Mouse (Mus musculus): ENCODE results near the gene Fibcd1. TPM values are rescaled to one million over a fixed set of nuclear protein-coding genes. Genes with fewer than 3 reads are reported as not detected.

Fibcd1 gene
- total RNA-seq (2023) = under 1 TPM; 0.32 to 0.44 TPM

DNA sequence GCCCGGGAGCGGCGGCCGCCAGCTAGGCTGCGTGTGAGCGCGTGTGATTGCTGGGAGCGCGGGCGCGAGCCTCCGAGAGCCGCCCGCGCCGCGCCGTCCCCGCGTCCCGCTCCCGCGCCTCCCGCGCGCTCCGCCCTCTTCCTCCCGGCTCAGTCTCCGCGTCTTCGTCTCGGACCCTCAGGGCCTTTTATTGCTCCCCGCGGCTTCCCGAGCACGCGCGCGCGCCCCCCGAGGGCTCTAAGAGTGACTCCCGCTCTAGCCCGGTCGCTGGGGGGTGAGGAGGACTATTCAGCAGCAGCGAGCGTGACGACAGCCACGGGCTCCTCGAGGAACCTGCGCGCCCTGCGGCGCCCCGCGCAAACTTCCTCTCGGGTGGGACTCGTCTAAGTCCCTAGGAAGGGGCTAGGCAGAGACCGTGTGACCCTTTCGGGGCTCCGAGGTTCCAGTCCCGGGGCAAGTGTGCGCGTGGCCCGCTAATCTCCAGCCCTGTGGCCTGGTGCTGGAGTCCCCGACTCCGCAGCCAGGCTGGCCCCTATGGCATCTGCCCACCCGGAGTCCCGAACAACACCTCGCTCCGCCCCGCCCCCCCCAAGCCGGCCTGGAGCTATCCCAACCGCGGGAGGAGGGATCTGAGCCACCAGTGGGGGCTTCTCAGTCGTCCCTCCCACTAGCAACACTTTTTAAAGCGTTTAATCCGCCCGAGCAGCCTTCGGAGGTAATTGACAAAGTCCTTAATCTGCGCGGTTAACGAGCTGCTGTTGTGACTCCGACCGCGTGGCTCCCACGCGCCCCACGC lies at the start of gene Fibcd1:
Gene Fibcd1, minus strand, starts transcription at position 110 of the 796 bp plus-strand sequence.

DNA sequence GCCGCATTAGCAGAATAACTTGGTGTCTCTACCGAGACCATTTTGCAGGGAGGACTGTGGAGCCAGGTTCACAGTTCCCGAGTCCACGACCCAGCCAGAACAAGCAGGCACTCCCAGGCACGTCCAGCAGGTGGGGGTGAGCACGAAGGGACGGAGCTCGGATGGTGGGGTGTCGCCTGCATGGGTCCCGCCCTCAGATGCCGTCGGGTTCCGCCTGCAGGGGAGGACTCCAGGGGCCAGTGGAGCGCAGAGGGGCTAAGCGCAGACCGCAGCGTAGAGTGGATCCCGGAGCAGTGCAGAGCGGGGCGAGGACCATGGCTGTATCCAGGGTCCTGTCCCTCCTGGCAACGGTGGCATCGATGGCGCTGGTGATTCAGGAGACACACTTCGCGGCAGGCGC lies 41.2 kb upstream of the Fibcd1 start, which contains the start of gene Lamc3:
Gene Lamc3, plus strand, starts transcription at position 262 of the 400 bp plus-strand sequence.

DNA sequence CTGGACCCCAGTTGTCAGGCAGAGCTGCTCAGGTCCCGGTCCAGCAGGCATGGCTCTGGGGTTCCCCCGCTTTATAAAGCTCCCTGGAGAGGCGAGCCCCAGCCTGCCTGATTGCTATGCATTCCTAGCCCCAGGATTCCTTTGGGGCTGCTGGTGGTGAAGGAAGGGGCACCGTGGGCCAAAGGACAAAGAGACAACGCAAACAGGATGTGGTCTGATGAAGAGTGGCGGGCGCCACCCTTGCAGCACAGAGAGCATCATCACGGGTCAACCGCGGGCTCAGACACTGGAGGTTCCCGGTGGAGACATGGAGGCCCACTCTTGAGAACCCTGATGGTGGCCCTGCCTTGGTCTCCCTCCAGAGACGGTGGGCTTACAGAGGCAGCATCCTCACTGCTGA lies 35.4 kb downstream of the Fibcd1 start, which contains the start of gene Qrfp:
Gene Qrfp, minus strand, starts transcription at position 137 of the 400 bp plus-strand sequence.

Other genes starting within 250 kb of the Fibcd1 start
- not detected for gene Prdm12, start 206.0 kb downstream of the Fibcd1 start, total RNA-seq (2023)
- gene Exosc2, start 175.3 kb downstream of the Fibcd1 start, total RNA-seq (2023) = 10 to 100 TPM; 55.5 to 69.7 TPM
- 10 to 100 TPM; 75.6 to 77.1 TPM for gene Abl1, start 157.6 kb downstream of the Fibcd1 start, total RNA-seq (2023)
- 1 to 10 TPM; 1.5 to 1.8 TPM for gene Qrfp, start 35.4 kb downstream of the Fibcd1 start, total RNA-seq (2023)
- under 1 TPM in 1 of 2 experiments, not detected in 1; 0.15 TPM for gene Lamc3, start 41.3 kb upstream of the Fibcd1 start, total RNA-seq (2023)
- gene Aif1l, start 104.1 kb upstream of the Fibcd1 start, total RNA-seq (2023) = not detected
- 100 to 1,000 TPM; 138 TPM for gene Nup214, start 128.4 kb upstream of the Fibcd1 start, total RNA-seq (2023)
- gene Fam78a, start 238.9 kb upstream of the Fibcd1 start, total RNA-seq (2023) = 100 to 1,000 TPM; 205 to 236 TPM
- gene Plpp7, start 249.5 kb upstream of the Fibcd1 start, total RNA-seq (2023) = not detected